Mouse (Mus musculus) CH12F3 (cell line): ENCODE results near the gene Gm14408.
"Not testable (repeated sequence)": the region's sequence is repeated elsewhere in the genome, so short reads cannot be mapped to it uniquely, and the experiment has no call there.

Source experiments
- in situ Hi-C: fragments of 300-500 bp; cut with MboI; formaldehyde crosslinking; loops from 2 replicates; pipeline ENCODE4 v1.14.3; 2020; ENCODE audit warnings: low sequenced_read_pairs

The Gm14408 gene

GRCm38 (mm10) chr2:176830840-176831239 lies at the start of gene Gm14408:
Gene Gm14408, plus strand, starts transcription at chr2:176831140.
- in situ Hi-C loops, result not testable (repeated sequence)

- in situ Hi-C loops, result not testable (repeated sequence)
Observed at GRCm38 (mm10) chr2:176798312-176798711, 32.6 kb upstream of the Gm14408 start, which contains the start of gene Gm14295. Gene Gm14295, plus strand, starts transcription at chr2:176798612.

GRCm38 (mm10) chr2:176798785-176799184 lies 32.2 kb upstream of the Gm14408 start:
- in situ Hi-C loops, result not testable (repeated sequence)
